In genomic region chr19:10938771-10939170, GRCm38 (mm10) we compare ENCODE assay signal across 40 mouse cellular contexts. TPM values are rescaled to one million over a fixed set of nuclear protein-coding genes. Genes with fewer than 3 reads are reported as not detected.
"Had no signal": no experiment of that assay in that cellular context is flagged by ENCODE, and none has a peak within 500 bp of the region (broad histone marks: within the 10 kb centered on the region; RNA-seq: fewer than 3 reads in every experiment).

No protein-coding gene starts in this region.

- ATAC-seq: hindbrain, embryonic 16.5 days; inflammation-experienced regulatory T-cells, adult 6 months; liver, embryonic 12.5 days had no signal

- H3K27ac ChIP-seq: gastrocnemius, adult 2 months; heart, embryonic 10.5 days; hindbrain, embryonic 10.5 days; hindbrain, embryonic 12.5 days; hindbrain, embryonic 14.5 days; kidney, embryonic 15.5 days; kidney, postnatal 0 days; limb, embryonic 13.5 days; limb, embryonic 15.5 days; liver, embryonic 12.5 days; liver, embryonic 14.5 days had no signal

- H3K4me3 ChIP-seq: gastrocnemius, adult 2 months; heart, embryonic 10.5 days; heart, embryonic 12.5 days; hindbrain, embryonic 10.5 days; hindbrain, embryonic 12.5 days; kidney, embryonic 15.5 days; limb, embryonic 13.5 days; limb, embryonic 15.5 days; liver, embryonic 12.5 days had no signal

- DNase-seq: gastrocnemius, adult 2 months; gastrocnemius, postnatal 10 days; gastrocnemius, postnatal 25 days; heart, adult 18-20 months; heart, postnatal 14 days; heart, postnatal 4 days; kidney, adult 11 months; kidney, adult 2 months; kidney, adult 9 months; kidney, postnatal 14 days; kidney, postnatal 36 days; layer of hippocampus, adult 9-11 months; layer of hippocampus, postnatal 36 days; left cerebral cortex, postnatal 4 days had no signal

- H3K4me2 ChIP-seq: heart, embryonic 12.5 days; hindbrain, embryonic 12.5 days; hindbrain, embryonic 14.5 days; kidney, embryonic 15.5 days; limb, embryonic 13.5 days; limb, embryonic 15.5 days; liver, embryonic 12.5 days had no signal

- H3K9ac ChIP-seq: heart, embryonic 12.5 days; hindbrain, embryonic 12.5 days; hindbrain, embryonic 14.5 days; kidney, embryonic 15.5 days; limb, embryonic 13.5 days; limb, embryonic 15.5 days; liver, embryonic 12.5 days; liver, embryonic 14.5 days had no signal

- H3K27me3 ChIP-seq: hindbrain, embryonic 12.5 days; kidney, embryonic 15.5 days; limb, embryonic 15.5 days had no signal

- H3K9me3 ChIP-seq: heart, embryonic 10.5 days; heart, embryonic 12.5 days; hindbrain, embryonic 10.5 days; kidney, embryonic 15.5 days; limb, embryonic 13.5 days; limb, embryonic 15.5 days; liver, embryonic 12.5 days had no signal

RNA-seq across cellular contexts. Expression of gene Ptgdr2, which starts 1.8 kb away (rescaled TPM):
- total RNA-seq: gastrocnemius, adult 2 months; gastrocnemius, postnatal 25 days; granulocyte monocyte progenitor cell, adult 5-6 weeks; heart, adult 18-20 months; liver, adult 2 months had no signal
- polyA plus RNA-seq: heart, embryonic 12.5 days; hindbrain, embryonic 10.5 days; kidney, postnatal 0 days; limb, embryonic 11.5 days; limb, embryonic 15.5 days; liver, adult 2 months had no signal

RNA-seq across cellular contexts. Expression of gene Zp1, which starts 18.3 kb away (rescaled TPM):
- total RNA-seq: gastrocnemius, adult 2 months; gastrocnemius, postnatal 25 days; granulocyte monocyte progenitor cell, adult 5-6 weeks; heart, adult 18-20 months; heart, adult 8-10 months; heart, postnatal 14 days; heart, postnatal 4 days; layer of hippocampus, adult 18-20 months; layer of hippocampus, adult 8-10 months; layer of hippocampus, postnatal 14 days; layer of hippocampus, postnatal 36 days; left cerebral cortex, adult 18-20 months; left cerebral cortex, postnatal 10 days; left cerebral cortex, postnatal 25 days; liver, adult 2 months had no signal
- polyA plus RNA-seq: heart, embryonic 10.5 days; heart, embryonic 12.5 days; heart, embryonic 14.5 days; hindbrain, embryonic 12.5 days; inflammation-experienced regulatory T-cells, adult 6 months; kidney, adult 2 months; kidney, embryonic 15.5 days; kidney, postnatal 0 days; limb, embryonic 11.5 days; limb, embryonic 13.5 days; limb, embryonic 15.5 days; liver, adult 2 months; liver, embryonic 12.5 days; liver, embryonic 14.5 days; liver, embryonic 16.5 days had no signal

RNA-seq across cellular contexts. Expression of gene Ms4a10, which starts 35.7 kb away (rescaled TPM):
- total RNA-seq: gastrocnemius, adult 2 months; gastrocnemius, postnatal 10 days; gastrocnemius, postnatal 25 days; granulocyte monocyte progenitor cell, adult 5-6 weeks; heart, adult 18-20 months; heart, adult 8-10 months; heart, postnatal 14 days; heart, postnatal 4 days; layer of hippocampus, adult 18-20 months; layer of hippocampus, adult 8-10 months; layer of hippocampus, postnatal 14 days; layer of hippocampus, postnatal 36 days; left cerebral cortex, adult 18-20 months; left cerebral cortex, adult 8-10 months; left cerebral cortex, postnatal 10 days; left cerebral cortex, postnatal 25 days; left cerebral cortex, postnatal 4 days; liver, adult 2 months had no signal
- polyA plus RNA-seq: heart, embryonic 12.5 days; heart, embryonic 14.5 days; hindbrain, embryonic 10.5 days; hindbrain, embryonic 12.5 days; hindbrain, embryonic 14.5 days; hindbrain, embryonic 16.5 days; inflammation-experienced regulatory T-cells, adult 6 months; kidney, adult 2 months; limb, embryonic 11.5 days; limb, embryonic 13.5 days; liver, adult 2 months; liver, embryonic 12.5 days had no signal
